ENCODE assay signal across 21 mouse cellular contexts in genomic region chr1:170787643-170788042, GRCm38 (mm10).
A peak's percentile ranks its signal among the peaks of the same experiment; 100 is the strongest.
DNase-seq lines count a peak whose midpoint lies in the region; ATAC-seq and TF ChIP-seq lines count a peak whose summit lies in the region.
"Had no signal": no experiment of that assay in that cellular context is flagged by ENCODE, and none has a peak within 500 bp of the region (broad histone marks: within the 10 kb centered on the region; RNA-seq: fewer than 3 reads in every experiment).

No protein-coding gene starts in this region.

- 31% methylated on average over 1 of the region's 1 CpGs for WGBS in kidney, embryonic 14.5 days
- WGBS in kidney, adult 2 months: 28% methylated on average over 1 of the region's 1 CpGs
- 18% methylated on average over 1 of the region's 1 CpGs for WGBS in kidney, embryonic 16.5 days

- no peak overlapping the region for H3K9ac ChIP-seq in kidney, embryonic 14.5 days (ENCODE audit: low read depth, low read length)
- H3K9ac ChIP-seq in kidney, embryonic 16.5 days (replicated peaks; ENCODE audit: low read length): no peak overlapping the region
- H3K9ac ChIP-seq: embryonic facial prominence, embryonic 13.5 days; embryonic facial prominence, embryonic 15.5 days; forebrain, embryonic 12.5 days had no signal

- H3K4me2 ChIP-seq in kidney, embryonic 14.5 days (replicated peaks; ENCODE audit: low read depth, low read length): no peak overlapping the region
- no peak overlapping the region for H3K4me2 ChIP-seq in kidney, embryonic 16.5 days (replicated peaks; ENCODE audit: low read depth, low read length)
- H3K4me2 ChIP-seq: embryonic facial prominence, embryonic 13.5 days; embryonic facial prominence, embryonic 15.5 days; forebrain, embryonic 12.5 days had no signal

- H3K4me3 ChIP-seq in kidney, embryonic 14.5 days (ENCODE audit: low read length): no peak overlapping the region
- H3K4me3 ChIP-seq in kidney, adult 2 months (ENCODE audit: insufficient read depth, low read depth, low read length): no peak overlapping the region
- H3K4me3 ChIP-seq in kidney, embryonic 16.5 days (ENCODE audit: low read length): no peak overlapping the region
- H3K4me3 ChIP-seq: embryonic facial prominence, embryonic 13.5 days; embryonic facial prominence, embryonic 15.5 days; erythroblast, embryonic 14.5 days; forebrain, embryonic 10.5 days; forebrain, embryonic 12.5 days had no signal

- no peaks in the 10 kb centered on the region for H3K27me3 ChIP-seq in kidney, embryonic 14.5 days (ENCODE audit: control insufficient read depth, insufficient read depth, low read length)
- H3K27me3 ChIP-seq in kidney, adult 2 months (replicated peaks; ENCODE audit: control insufficient read depth, insufficient read depth, low read length): no peaks in the 10 kb centered on the region
- H3K27me3 ChIP-seq in kidney, embryonic 16.5 days (ENCODE audit: insufficient read depth, low read length): no peaks in the 10 kb centered on the region
- H3K27me3 ChIP-seq: embryonic facial prominence, embryonic 13.5 days; embryonic facial prominence, embryonic 15.5 days; forebrain, embryonic 12.5 days had no signal

- H3K27ac ChIP-seq in kidney, embryonic 14.5 days (ENCODE audit: low read depth, low read length): no peak overlapping the region
- no peak overlapping the region for H3K27ac ChIP-seq in kidney, adult 2 months (ENCODE audit: insufficient read depth, low read depth, low read length)
- no peak overlapping the region for H3K27ac ChIP-seq in kidney, embryonic 16.5 days (ENCODE audit: low read length)
- H3K27ac ChIP-seq: embryonic facial prominence, embryonic 13.5 days; embryonic facial prominence, embryonic 15.5 days; forebrain, embryonic 10.5 days; forebrain, embryonic 12.5 days had no signal

- ATAC-seq in kidney, embryonic 14.5 days (ENCODE audit: low FRiP score, low TSS enrichment): peak; percentile 71; the same call in 1 of the 2 replicates
- ATAC-seq in kidney, embryonic 16.5 days (ENCODE audit: low FRiP score, low TSS enrichment): peak; percentile 76
- ATAC-seq: forebrain, embryonic 14.5 days; forebrain, embryonic 16.5 days had no signal

- no peaks in the 10 kb centered on the region for H3K4me1 ChIP-seq in kidney, embryonic 14.5 days (ENCODE audit: control insufficient read depth, insufficient read depth, low read length)
- no peaks in the 10 kb centered on the region for H3K4me1 ChIP-seq in kidney, adult 2 months (ENCODE audit: control insufficient read depth, insufficient read depth, low read length)
- H3K4me1 ChIP-seq in kidney, embryonic 16.5 days (ENCODE audit: insufficient read depth, low read length): no peaks in the 10 kb centered on the region
- H3K4me1 ChIP-seq: embryonic facial prominence, embryonic 13.5 days; embryonic facial prominence, embryonic 15.5 days; forebrain, embryonic 10.5 days; forebrain, embryonic 12.5 days had no signal

- H3K9me3 ChIP-seq in kidney, embryonic 14.5 days (ENCODE audit: control insufficient read depth, low read length): no peaks in the 10 kb centered on the region
- H3K9me3 ChIP-seq in kidney, embryonic 16.5 days (ENCODE audit: low read length): no peaks in the 10 kb centered on the region
- H3K9me3 ChIP-seq: embryonic facial prominence, embryonic 13.5 days; embryonic facial prominence, embryonic 15.5 days; forebrain, embryonic 10.5 days; forebrain, embryonic 12.5 days had no signal

- no peak for TF ChIP-seq CTCF in kidney, adult 2 months (conservative IDR thresholded peaks at IDR 0.05; ENCODE audit: insufficient read depth, insufficient read length, low read depth, low read length)

- no peaks in the 10 kb centered on the region for H3K36me3 ChIP-seq in kidney, embryonic 14.5 days (ENCODE audit: control insufficient read depth, insufficient read depth, low read length)
- peaks cover 4% of the 10 kb centered on the region for H3K36me3 ChIP-seq in kidney, adult 2 months (ENCODE audit: control insufficient read depth, insufficient read depth, low read length)
- H3K36me3 ChIP-seq in kidney, embryonic 16.5 days (ENCODE audit: insufficient read depth, low read length): 0 out of 2 replicates have a peak, but pooled peaks cover 8% of the 10 kb centered on the region

- no peak for TF ChIP-seq POLR2A in kidney, adult 2 months (IDR thresholded peaks at IDR 0.05; ENCODE audit: low read depth, low read length)

- no peak for DNase-seq in kidney, adult 2 months
- no peak for DNase-seq in kidney, postnatal 14 days
- DNase-seq: adrenal gland, adult 2 months; adrenal gland, postnatal 10 days; adrenal gland, postnatal 25 days; cerebellum, adult 11 months; cerebellum, adult 18-20 months; cerebellum, adult 8-10 months; cerebellum, adult 9-11 months; cerebellum, postnatal 14 days; cerebellum, postnatal 36 days; embryo, embryonic 11 days had no signal
